Mouse (Mus musculus): ENCODE data around the gene Nrde2.

GRCm38 (mm10) chr12:100122921-100123381 is 36.5 kb downstream of the Nrde2 start:
- no peak for TF ChIP-seq CTCF (IDR thresholded peaks at IDR 0.05; ENCODE audit: extremely low read depth, insufficient read depth, low read length)
- no peak for TF ChIP-seq POLR2A (IDR thresholded peaks at IDR 0.05; ENCODE audit: extremely low read depth, insufficient read depth, low read length)

Measured in cortical plate, adult 2 months (tissue).